Mouse (Mus musculus) liver, adult 2 months (tissue): Measurements from ENCODE around the gene Zfp788. TPM values are rescaled to one million over a fixed set of nuclear protein-coding genes. Genes with fewer than 3 reads are reported as not detected.
"Not testable (repeated sequence)": the region's sequence is repeated elsewhere in the genome, so short reads cannot be mapped to it uniquely, and the experiment has no call there.

ENCODE experiments used
- DNase-seq: peaks from one replicate; pipeline ENCODE4 v3.0.0-alpha.2; 2011; ENCODE audit warnings: low read depth, low spot score; ENCODE audit errors: extremely low read depth
- H3K27ac ChIP-seq: fragments of 200-500 bp; replicated peaks from 2 replicates; pipeline ENCODE4 v1.5.1; 2012; ENCODE audit warnings: low read depth, mild to moderate bottlenecking, control low read depth, inconsistent platforms, low read length; ENCODE audit not compliant: insufficient read depth
- H3K27me3 ChIP-seq: fragments of 200-500 bp; 2 replicates; pipeline ENCODE4 v1.6.1; 2012; ENCODE audit warnings: mild to moderate bottlenecking, moderate library complexity, low read length, inconsistent platforms; ENCODE audit not compliant: control insufficient read depth, insufficient read depth
- H3K36me3 ChIP-seq: fragments of 200-500 bp; 2 replicates; pipeline ENCODE4 v1.6.1; 2012; ENCODE audit warnings: low read length, inconsistent platforms; ENCODE audit not compliant: control insufficient read depth, insufficient read depth
- H3K4me1 ChIP-seq: fragments of 200-500 bp; 2 replicates; pipeline ENCODE4 v1.6.1; 2011; ENCODE audit warnings: low read length; ENCODE audit not compliant: control insufficient read depth, insufficient read depth
- H3K4me3 ChIP-seq: fragments of 200-500 bp; 2 replicates; pipeline ENCODE4 v1.5.1; 2011; ENCODE audit warnings: low read depth, mild to moderate bottlenecking, control low read depth, low read length, moderate library complexity; ENCODE audit not compliant: insufficient read depth
- H3K79me2 ChIP-seq: fragments of 200-500 bp; 2 replicates; pipeline ENCODE4 v1.6.1; 2012; ENCODE audit warnings: inconsistent platforms, mild to moderate bottlenecking, low read length, moderate library complexity; ENCODE audit not compliant: control insufficient read depth, insufficient read depth
- H3K9ac ChIP-seq: fragments of 200-500 bp; 2 replicates; pipeline ENCODE4 v1.6.1; 2012; ENCODE audit warnings: low read depth, mild to moderate bottlenecking, control low read depth, inconsistent platforms, low read length
- CTCF ChIP-seq: fragments of 200-500 bp; IDR thresholded peaks from 2 replicates; pipeline ENCODE4 v1.5.1; 2011; ENCODE audit warnings: low read depth, low read length, control low read depth
- POLR2A ChIP-seq: fragments of 200-500 bp; IDR thresholded peaks from 2 replicates; pipeline ENCODE4 v1.6.1; 2011; ENCODE audit warnings: low read length, control low read depth; ENCODE audit not compliant: insufficient read depth; ENCODE audit errors: extremely low read depth
- WGBS: fragments of 180-500 bp; shearing (Covaris S2); methylation state at CpG from one replicate; pipeline ENCODE4 v1.1.7; 2018; 5-methylcytosine and 5-hydroxymethylcytosine counted together
- polyA plus RNA-seq: library from polyadenylated mRNA; depleted of rRNA; stranded (reverse); fragments of >200 nt; gene quantifications from 2 replicates; pipeline ENCODE4 v1.2.3, GENCODE M21; 2012; rRNA removed
- total RNA-seq: library from RNA; depleted of rRNA; stranded (reverse); fragments of >200 nt; gene quantifications from 2 replicates; pipeline ENCODE4 v1.2.3, GENCODE M21; 2014; rRNA removed

Zfp788 gene
- 2.6 and 3.5 TPM in 2 replicates for total RNA-seq
- 0.13 and 0.55 TPM in 2 replicates for polyA plus RNA-seq

DNA sequence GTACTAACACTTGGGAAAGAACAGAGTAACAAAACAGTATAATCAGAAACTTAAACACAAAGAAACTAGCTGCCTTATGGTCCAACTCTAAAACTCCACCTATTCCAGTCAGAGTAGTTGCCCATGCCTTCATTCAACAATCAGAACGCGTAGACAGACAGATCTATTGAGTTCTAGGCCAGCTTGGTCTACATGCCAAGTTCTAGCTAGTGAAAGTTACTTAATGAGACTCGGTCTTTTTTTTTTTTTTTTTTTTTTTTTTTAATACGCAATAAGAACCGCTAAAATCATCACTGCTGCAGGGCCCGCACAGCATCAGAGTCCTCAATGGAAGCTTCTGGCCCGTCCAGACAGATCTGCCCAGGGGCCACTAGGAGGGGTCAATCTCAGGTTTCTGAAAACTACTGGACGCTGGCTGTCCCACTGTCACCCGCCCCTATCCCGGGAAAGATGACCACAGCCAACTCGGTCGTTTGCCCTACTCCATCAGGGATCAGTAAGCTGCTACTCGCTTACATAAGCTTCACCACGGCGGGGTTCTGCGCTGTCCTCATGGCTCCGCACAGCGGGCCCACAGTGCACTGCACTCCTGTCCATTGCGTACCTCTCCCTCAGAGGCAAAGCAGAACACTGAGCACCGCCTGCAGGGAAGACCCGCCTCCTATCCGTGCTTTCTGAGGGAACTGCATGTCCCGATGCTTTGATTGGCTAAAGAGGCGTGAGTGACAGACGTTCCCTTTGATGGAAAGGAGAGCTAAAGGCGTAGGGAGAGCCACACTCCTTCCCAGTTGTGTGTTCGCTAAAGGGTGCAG is at the start of gene Zfp788:
TSS of gene Zfp788 (plus strand) at position 795 of the 812 bp plus-strand sequence.
- no peaks in the 10 kb centered on the region for H3K79me2 ChIP-seq
- peak within 1 kb of the TSS; percentile 82 for H3K4me3 ChIP-seq
- H3K9ac ChIP-seq: peak within 1 kb of the TSS; percentile 63
- H3K4me1 ChIP-seq: no peaks in the 10 kb centered on the region
- no peaks in the 10 kb centered on the region for H3K27me3 ChIP-seq
- TF ChIP-seq CTCF: peak; percentile 88
- TF ChIP-seq POLR2A: 0 out of 2 replicates have a peak, but pooled peaks have one; percentile 6
- peak; percentile 93 for DNase-seq
- under 1% methylated on average over 27 of the region's 27 CpGs for WGBS
- no peaks in the 10 kb centered on the region; the same call in 1 of the 2 replicates for H3K36me3 ChIP-seq
- H3K27ac ChIP-seq: peak within 1 kb of the TSS; percentile 52

- H3K36me3 ChIP-seq, H3K27ac ChIP-seq, H3K9ac ChIP-seq, H3K4me3 ChIP-seq, H3K79me2 ChIP-seq, H3K4me1 ChIP-seq, DNase-seq, H3K27me3 ChIP-seq: not testable (repeated sequence)
These were observed 45.2 kb upstream of the Zfp788 start for GRCm38 (mm10) chr7:41587831-41588230.

DNA sequence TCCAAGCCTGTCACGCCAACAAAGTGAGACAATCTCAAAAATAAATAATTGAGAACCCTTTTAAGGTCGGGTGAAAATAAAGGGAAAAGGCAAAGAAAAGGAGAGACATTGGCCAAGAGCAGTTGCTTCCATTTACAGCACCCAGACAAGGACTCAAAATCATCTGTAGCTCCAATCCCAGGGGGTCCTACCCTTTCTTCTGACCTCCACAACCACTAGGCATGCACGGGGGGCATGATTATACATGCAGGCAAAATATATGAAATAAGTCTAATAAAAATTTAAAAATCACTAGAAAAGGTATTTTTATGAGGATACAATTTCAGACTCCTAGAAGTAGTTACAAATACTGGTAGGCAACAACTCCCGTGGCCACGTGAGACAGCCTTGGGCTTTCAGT is 34.4 kb upstream of the Zfp788 start:
- TF ChIP-seq CTCF (no peak), POLR2A (no peak)
- no peaks in the 10 kb centered on the region for H3K36me3 ChIP-seq
- H3K9ac ChIP-seq: peak overlapping the region; percentile 46
- no peaks in the 10 kb centered on the region for H3K27me3 ChIP-seq
- peak overlapping the region; percentile 49 for H3K27ac ChIP-seq
- no peak for DNase-seq
- H3K79me2 ChIP-seq: no peaks in the 10 kb centered on the region
- peak overlapping the region; percentile 65 for H3K4me3 ChIP-seq
- 44% methylated on average over 5 of the region's 5 CpGs for WGBS
- H3K4me1 ChIP-seq: peaks cover 3% of the 10 kb centered on the region

DNA sequence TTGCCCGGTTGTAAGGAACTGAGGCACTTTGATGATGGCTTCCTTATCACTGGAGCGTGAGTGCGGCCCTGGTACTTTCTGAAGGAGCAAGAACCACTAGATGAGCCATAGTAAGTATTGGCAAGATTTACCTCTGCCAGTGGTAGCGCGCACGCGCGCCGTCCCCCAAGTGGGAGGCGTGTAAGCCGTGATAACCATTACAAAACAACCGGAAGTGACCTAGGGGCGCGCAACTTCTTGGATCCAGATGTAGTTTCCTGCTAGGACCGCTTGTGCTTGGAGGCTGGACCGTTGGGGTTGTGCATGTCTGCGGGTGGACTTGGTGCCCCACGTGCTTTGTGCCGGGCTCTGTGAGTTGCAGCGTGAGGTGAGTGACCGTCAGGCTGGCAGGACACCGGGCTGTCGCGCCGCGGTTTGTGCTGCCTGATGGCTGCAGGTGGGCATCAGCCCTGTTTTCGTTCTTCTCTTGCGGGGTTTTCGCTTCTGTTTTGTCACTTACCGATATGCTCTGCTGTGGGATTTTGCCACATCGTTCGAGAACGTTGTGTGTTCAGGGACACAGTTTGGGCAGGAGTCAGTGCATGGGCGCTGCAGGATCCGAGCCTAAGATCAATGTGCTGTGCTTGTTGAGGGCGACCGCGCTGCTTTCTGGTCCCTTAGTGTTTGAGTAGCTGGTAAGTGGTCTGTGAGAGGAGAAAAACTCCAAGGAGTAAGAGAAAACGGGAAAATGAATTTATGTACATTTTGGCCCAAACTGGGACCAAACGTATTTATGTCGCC is 33.8 kb upstream of the Zfp788 start, which contains the start of gene 2610021A01Rik:
TSS of gene 2610021A01Rik (plus strand) at position 197 of the 780 bp plus-strand sequence.
- Histone ChIP-seq H3K27me3 (no peaks in the 10 kb centered on the region), H3K9ac (peak within 1 kb of the TSS; percentile 61), H3K27ac (peak within 1 kb of the TSS; percentile 71), H3K4me3 (peak within 1 kb of the TSS; percentile 65), H3K79me2 (no peaks in the 10 kb centered on the region), H3K4me1 (peaks cover 3% of the 10 kb centered on the region), H3K36me3 (no peaks in the 10 kb centered on the region; the same call in 1 of the 2 replicates)
- TF ChIP-seq POLR2A: no peak
- TF ChIP-seq CTCF: no peak
- DNase-seq: peak; percentile 96
- WGBS: under 1% methylated on average over 41 of the region's 41 CpGs

GRCm38 (mm10) chr7:41599932-41600548 is 33.0 kb upstream of the Zfp788 start:
- H3K4me1 ChIP-seq: peaks cover 3% of the 10 kb centered on the region
- no peak for TF ChIP-seq POLR2A
- TF ChIP-seq CTCF: peak; percentile 50; the same call in 1 of the 2 replicates

More at GRCm38 (mm10) chr7:41599932-41600548, 33.0 kb upstream of the Zfp788 start:
- H3K79me2 ChIP-seq: no peaks in the 10 kb centered on the region
- WGBS: 10% methylated on average over 3 of the region's 3 CpGs
- no peaks in the 10 kb centered on the region for H3K27me3 ChIP-seq
- peak; percentile 26 for DNase-seq
- H3K9ac ChIP-seq: peak overlapping the region; percentile 61
- H3K27ac ChIP-seq: peak overlapping the region; percentile 71; the same call in 1 of the 2 replicates
- H3K36me3 ChIP-seq: no peaks in the 10 kb centered on the region; the same call in 1 of the 2 replicates
- peak overlapping the region; percentile 65 for H3K4me3 ChIP-seq
